8 mouse cellular contexts compared by ENCODE assay signal in genomic region chrX:134718524-134718923, GRCm38 (mm10). TPM values are rescaled to one million over a fixed set of nuclear protein-coding genes. Genes with fewer than 3 reads are reported as not detected.
DNase-seq lines count a peak whose midpoint lies in the region; ATAC-seq and TF ChIP-seq lines count a peak whose summit lies in the region.

No protein-coding gene starts in this region.

- no peaks in the 10 kb centered on the region; the same call in 1 of the 2 replicates for H3K4me1 ChIP-seq in bone marrow, adult 2 months (ENCODE audit: control insufficient read depth, insufficient read depth, low read length)
- H3K4me1 ChIP-seq in embryonic facial prominence, embryonic 15.5 days, result no peaks in the 10 kb centered on the region
- no peaks in the 10 kb centered on the region for H3K4me1 ChIP-seq in heart, embryonic 13.5 days
- no peaks in the 10 kb centered on the region for H3K4me1 ChIP-seq in kidney, embryonic 16.5 days (ENCODE audit: insufficient read depth, low read length)
- H3K4me1 ChIP-seq in limb, embryonic 15.5 days, result no peaks in the 10 kb centered on the region
- H3K4me1 ChIP-seq in midbrain, embryonic 14.5 days (ENCODE audit: control insufficient read depth, insufficient read depth, low read length), result no peaks in the 10 kb centered on the region
- H3K4me1 ChIP-seq in stomach, postnatal 0 days (replicated peaks; ENCODE audit: control insufficient read depth, insufficient read depth), result no peaks in the 10 kb centered on the region

- peak overlapping the region; percentile 42 for H3K4me2 ChIP-seq in embryonic facial prominence, embryonic 15.5 days (replicated peaks)
- H3K4me2 ChIP-seq in heart, embryonic 13.5 days, result peak overlapping the region; percentile 67
- H3K4me2 ChIP-seq in kidney, embryonic 16.5 days (replicated peaks; ENCODE audit: low read depth, low read length), result peak overlapping the region; percentile 53
- peak overlapping the region; percentile 40 for H3K4me2 ChIP-seq in limb, embryonic 15.5 days
- peak overlapping the region; percentile 61 for H3K4me2 ChIP-seq in midbrain, embryonic 14.5 days (ENCODE audit: low read length)
- peak overlapping the region; percentile 56 for H3K4me2 ChIP-seq in stomach, postnatal 0 days (replicated peaks; ENCODE audit: low read depth)

- H3K4me3 ChIP-seq in bone marrow, adult 2 months (replicated peaks; ENCODE audit: control insufficient read depth, low read depth, low read length), result peak overlapping the region; percentile 69
- H3K4me3 ChIP-seq in embryonic facial prominence, embryonic 15.5 days (replicated peaks), result peak overlapping the region; percentile 52
- H3K4me3 ChIP-seq in heart, embryonic 13.5 days, result peak overlapping the region; percentile 63
- peak overlapping the region; percentile 57 for H3K4me3 ChIP-seq in kidney, embryonic 16.5 days (ENCODE audit: low read length)
- H3K4me3 ChIP-seq in limb, embryonic 15.5 days, result peak overlapping the region; percentile 53
- peak overlapping the region; percentile 43 for H3K4me3 ChIP-seq in midbrain, embryonic 14.5 days (replicated peaks; ENCODE audit: low read depth, low read length)
- peak overlapping the region; percentile 46 for H3K4me3 ChIP-seq in stomach, postnatal 0 days (ENCODE audit: low read depth, low read length)

- no peak overlapping the region for H3K27ac ChIP-seq in bone marrow, adult 2 months (ENCODE audit: control insufficient read depth, insufficient read depth, low read depth, low read length, poor library complexity)
- peak overlapping the region; percentile 92 for H3K27ac ChIP-seq in embryonic facial prominence, embryonic 15.5 days (replicated peaks)
- H3K27ac ChIP-seq in heart, embryonic 13.5 days (replicated peaks), result peak overlapping the region; percentile 96
- H3K27ac ChIP-seq in kidney, embryonic 16.5 days (ENCODE audit: low read length), result peak overlapping the region; percentile 93
- peak overlapping the region; percentile 90 for H3K27ac ChIP-seq in limb, embryonic 15.5 days
- H3K27ac ChIP-seq in midbrain, embryonic 14.5 days (replicated peaks; ENCODE audit: low read depth, low read length), result peak overlapping the region; percentile 92
- H3K27ac ChIP-seq in stomach, postnatal 0 days (replicated peaks), result peak overlapping the region; percentile 86

- H3K27me3 ChIP-seq in embryonic facial prominence, embryonic 15.5 days, result 0 out of 2 replicates have a peak, but pooled peaks cover 3% of the 10 kb centered on the region
- H3K27me3 ChIP-seq in heart, embryonic 13.5 days (replicated peaks), result no peaks in the 10 kb centered on the region
- peaks cover 15% of the 10 kb centered on the region; the same call in 1 of the 2 replicates for H3K27me3 ChIP-seq in kidney, embryonic 16.5 days (ENCODE audit: insufficient read depth, low read length)
- H3K27me3 ChIP-seq in limb, embryonic 15.5 days, result peaks cover 12% of the 10 kb centered on the region; the same call in 1 of the 2 replicates
- H3K27me3 ChIP-seq in midbrain, embryonic 14.5 days (ENCODE audit: control insufficient read depth, insufficient read depth, low read length), result no peaks in the 10 kb centered on the region; the same call in 1 of the 2 replicates
- no peaks in the 10 kb centered on the region for H3K27me3 ChIP-seq in stomach, postnatal 0 days (ENCODE audit: control insufficient read depth, insufficient read depth, low read length)

- 0 out of 2 replicates have a peak overlapping the region, but pooled peaks have one; percentile 45 for H3K9ac ChIP-seq in embryonic facial prominence, embryonic 15.5 days
- peak overlapping the region; percentile 86 for H3K9ac ChIP-seq in heart, embryonic 13.5 days
- H3K9ac ChIP-seq in kidney, embryonic 16.5 days (replicated peaks; ENCODE audit: low read length), result peak overlapping the region; percentile 69
- 0 out of 2 replicates have a peak overlapping the region, but pooled peaks have one; percentile 32 for H3K9ac ChIP-seq in limb, embryonic 15.5 days
- H3K9ac ChIP-seq in midbrain, embryonic 14.5 days (replicated peaks; ENCODE audit: low read length), result peak overlapping the region; percentile 64
- H3K9ac ChIP-seq in stomach, postnatal 0 days (ENCODE audit: low read length), result peak overlapping the region; percentile 58; the same call in 1 of the 2 replicates

- ATAC-seq in embryonic facial prominence, embryonic 15.5 days (ENCODE audit: insufficient number of reproducible peaks, low FRiP score, low TSS enrichment, low read depth), result peak; percentile 88
- no peak for ATAC-seq in heart, embryonic 13.5 days (ENCODE audit: extremely low read depth, insufficient number of reproducible peaks, low FRiP score, low TSS enrichment)
- ATAC-seq in kidney, embryonic 16.5 days (ENCODE audit: low FRiP score, low TSS enrichment), result peak; percentile 90
- peak; percentile 84 for ATAC-seq in limb, embryonic 15.5 days (ENCODE audit: insufficient number of reproducible peaks, low FRiP score, low TSS enrichment, low read depth)
- ATAC-seq in midbrain, embryonic 14.5 days (ENCODE audit: low FRiP score, low TSS enrichment), result peak; percentile 83
- peak; percentile 87 for ATAC-seq in stomach, postnatal 0 days (ENCODE audit: low FRiP score, low TSS enrichment)

- TF ChIP-seq CTCF in bone marrow, adult 2 months (IDR thresholded peaks at IDR 0.05; ENCODE audit: control insufficient read depth, insufficient read depth, low read length), result no peak
- TF ChIP-seq CTCF in stomach, postnatal 0 days (IDR thresholded peaks at IDR 0.05; ENCODE audit: low read depth), result no peak

- TF ChIP-seq POLR2A in bone marrow, adult 2 months (IDR thresholded peaks at IDR 0.05; ENCODE audit: borderline replicate concordance, control insufficient read depth, low read depth, low read length), result no peak

- WGBS in bone marrow, adult 2 months, result 11% methylated on average over 14 of the region's 14 CpGs
- 24% methylated on average over 14 of the region's 14 CpGs for WGBS in embryonic facial prominence, embryonic 15.5 days
- 22% methylated on average over 14 of the region's 14 CpGs for WGBS in heart, embryonic 13.5 days
- 32% methylated on average over 14 of the region's 14 CpGs for WGBS in kidney, embryonic 16.5 days
- WGBS in limb, embryonic 15.5 days, result 28% methylated on average over 14 of the region's 14 CpGs
- WGBS in midbrain, embryonic 14.5 days, result 16% methylated on average over 14 of the region's 14 CpGs
- WGBS in stomach, postnatal 0 days, result 17% methylated on average over 14 of the region's 14 CpGs

- no peak for TF ChIP-seq EP300 in stomach, postnatal 0 days (optimal IDR thresholded peaks at IDR 0.05)

- H3K36me3 ChIP-seq in embryonic facial prominence, embryonic 15.5 days, result no peaks in the 10 kb centered on the region
- H3K36me3 ChIP-seq in heart, embryonic 13.5 days, result peaks cover 21% of the 10 kb centered on the region
- peaks cover 10% of the 10 kb centered on the region; the same call in 1 of the 2 replicates for H3K36me3 ChIP-seq in kidney, embryonic 16.5 days (ENCODE audit: insufficient read depth, low read length)
- peaks cover 12% of the 10 kb centered on the region for H3K36me3 ChIP-seq in limb, embryonic 15.5 days
- peaks cover 15% of the 10 kb centered on the region for H3K36me3 ChIP-seq in midbrain, embryonic 14.5 days (ENCODE audit: control insufficient read depth, insufficient read depth, low read length)
- H3K36me3 ChIP-seq in stomach, postnatal 0 days (ENCODE audit: control insufficient read depth, insufficient read depth, low read length), result no peaks in the 10 kb centered on the region

- DNase-seq in CD4-positive helper T cell, adult 2 months (ENCODE audit: low read depth, low spot score), result peak; percentile 7
- DNase-seq in midbrain, embryonic 14.5 days, result peak; percentile 81
- peak; percentile 53 for DNase-seq in stomach, postnatal 0 days (ENCODE audit: low spot score)

- no peaks in the 10 kb centered on the region for H3K9me3 ChIP-seq in embryonic facial prominence, embryonic 15.5 days (replicated peaks)
- H3K9me3 ChIP-seq in heart, embryonic 13.5 days, result no peaks in the 10 kb centered on the region
- H3K9me3 ChIP-seq in kidney, embryonic 16.5 days (ENCODE audit: low read length), result no peaks in the 10 kb centered on the region
- H3K9me3 ChIP-seq in limb, embryonic 15.5 days, result no peaks in the 10 kb centered on the region
- no peaks in the 10 kb centered on the region for H3K9me3 ChIP-seq in midbrain, embryonic 14.5 days (ENCODE audit: control insufficient read depth, low read length)
- no peaks in the 10 kb centered on the region for H3K9me3 ChIP-seq in stomach, postnatal 0 days (ENCODE audit: control insufficient read depth, low read length)

RNA-seq across cellular contexts. Expression of gene Armcx1, which starts 0.8 kb away (rescaled TPM):
- polyA plus RNA-seq in bone marrow, adult 2 months (2011; ENCODE audit: insufficient read depth, insufficient read length, low replicate concordance, missing spikeins), result 3.2 and 4.7 TPM in 2 replicates
- polyA plus RNA-seq in embryonic facial prominence, embryonic 15.5 days (2015; fragmentation: Nextera tagmentation; extraction: Ambion mirVana), result 62.1 and 64.1 TPM in 2 replicates
- 41.0 and 46.1 TPM in 2 replicates for polyA plus RNA-seq in heart, embryonic 13.5 days (2015; fragmentation: Nextera tagmentation; extraction: Ambion mirVana)
- 53.4 and 59.0 TPM in 2 replicates for polyA plus RNA-seq in kidney, embryonic 16.5 days (2015; fragmentation: Nextera tagmentation; extraction: Ambion mirVana)
- 66.5 TPM in 2 replicates for polyA plus RNA-seq in limb, embryonic 15.5 days (2015; fragmentation: Nextera tagmentation; extraction: Ambion mirVana)
- polyA plus RNA-seq in midbrain, embryonic 14.5 days (2014; fragmentation: Nextera tagmentation; extraction: Ambion mirVana), result 70.1 and 70.2 TPM in 2 replicates
- 14.9 and 15.2 TPM in 2 replicates for polyA plus RNA-seq in stomach, postnatal 0 days (2015; fragmentation: Nextera tagmentation; extraction: Ambion mirVana)

RNA-seq across cellular contexts. Expression of gene Armcx4, which starts 32.2 kb away (rescaled TPM):
- 1.2 and 2.5 TPM in 2 replicates for polyA plus RNA-seq in bone marrow, adult 2 months (2011; ENCODE audit: insufficient read depth, insufficient read length, low replicate concordance, missing spikeins)
- 4.5 and 5.1 TPM in 2 replicates for polyA plus RNA-seq in embryonic facial prominence, embryonic 15.5 days (2015; fragmentation: Nextera tagmentation; extraction: Ambion mirVana)
- 4.1 TPM in 2 replicates for polyA plus RNA-seq in heart, embryonic 13.5 days (2015; fragmentation: Nextera tagmentation; extraction: Ambion mirVana)
- polyA plus RNA-seq in kidney, embryonic 16.5 days (2015; fragmentation: Nextera tagmentation; extraction: Ambion mirVana), result 4.0 and 4.4 TPM in 2 replicates
- 4.4 and 5.6 TPM in 2 replicates for polyA plus RNA-seq in limb, embryonic 15.5 days (2015; fragmentation: Nextera tagmentation; extraction: Ambion mirVana)
- 7.1 TPM in 2 replicates for polyA plus RNA-seq in midbrain, embryonic 14.5 days (2014; fragmentation: Nextera tagmentation; extraction: Ambion mirVana)
- polyA plus RNA-seq in stomach, postnatal 0 days (2015; fragmentation: Nextera tagmentation; extraction: Ambion mirVana), result 1.3 and 1.4 TPM in 2 replicates

RNA-seq across cellular contexts. Expression of gene Armcx6, which starts 32.7 kb away (rescaled TPM):
- polyA plus RNA-seq in bone marrow, adult 2 months (2011; ENCODE audit: insufficient read depth, insufficient read length, low replicate concordance, missing spikeins), result 1.2 and 4.6 TPM in 2 replicates
- polyA plus RNA-seq in embryonic facial prominence, embryonic 15.5 days (2015; fragmentation: Nextera tagmentation; extraction: Ambion mirVana), result 26.9 and 27.2 TPM in 2 replicates
- 18.9 and 19.0 TPM in 2 replicates for polyA plus RNA-seq in heart, embryonic 13.5 days (2015; fragmentation: Nextera tagmentation; extraction: Ambion mirVana)
- 22.0 and 22.6 TPM in 2 replicates for polyA plus RNA-seq in kidney, embryonic 16.5 days (2015; fragmentation: Nextera tagmentation; extraction: Ambion mirVana)
- 32.3 and 33.3 TPM in 2 replicates for polyA plus RNA-seq in limb, embryonic 15.5 days (2015; fragmentation: Nextera tagmentation; extraction: Ambion mirVana)
- 38.1 and 41.8 TPM in 2 replicates for polyA plus RNA-seq in midbrain, embryonic 14.5 days (2014; fragmentation: Nextera tagmentation; extraction: Ambion mirVana)
- 8.7 and 9.9 TPM in 2 replicates for polyA plus RNA-seq in stomach, postnatal 0 days (2015; fragmentation: Nextera tagmentation; extraction: Ambion mirVana)

RNA-seq across cellular contexts. Expression of gene Armcx3, which starts 37.9 kb away (rescaled TPM):
- 5.4 and 13.2 TPM in 2 replicates for polyA plus RNA-seq in bone marrow, adult 2 months (2011; ENCODE audit: insufficient read depth, insufficient read length, low replicate concordance, missing spikeins)
- polyA plus RNA-seq in embryonic facial prominence, embryonic 15.5 days (2015; fragmentation: Nextera tagmentation; extraction: Ambion mirVana), result 86.9 and 96.8 TPM in 2 replicates
- polyA plus RNA-seq in heart, embryonic 13.5 days (2015; fragmentation: Nextera tagmentation; extraction: Ambion mirVana), result 75.1 and 82.7 TPM in 2 replicates
- polyA plus RNA-seq in kidney, embryonic 16.5 days (2015; fragmentation: Nextera tagmentation; extraction: Ambion mirVana), result 66.0 and 70.6 TPM in 2 replicates
- polyA plus RNA-seq in limb, embryonic 15.5 days (2015; fragmentation: Nextera tagmentation; extraction: Ambion mirVana), result 95.4 and 108 TPM in 2 replicates
- 57.3 and 69.9 TPM in 2 replicates for polyA plus RNA-seq in midbrain, embryonic 14.5 days (2014; fragmentation: Nextera tagmentation; extraction: Ambion mirVana)
- 38.8 and 40.0 TPM in 2 replicates for polyA plus RNA-seq in stomach, postnatal 0 days (2015; fragmentation: Nextera tagmentation; extraction: Ambion mirVana)

Comparison
In these comparisons a context has a peak if more than half of its experiments do, and no peak if none do; other contexts are left out.
1. DNase-seq: peak in every context shown above with its lines; median percentile 81 in midbrain, embryonic 14.5 days; 53 in stomach, postnatal 0 days; 7 in CD4-positive helper T cell, adult 2 months.
2. H3K9ac ChIP-seq: peak in every context shown above with its lines; median percentile 86 in heart, embryonic 13.5 days; 69 in kidney, embryonic 16.5 days; 64 in midbrain, embryonic 14.5 days; 58 in stomach, postnatal 0 days; 45 in embryonic facial prominence, embryonic 15.5 days; 32 in limb, embryonic 15.5 days.